Mouse (Mus musculus): ENCODE results near the gene Abhd16a. TPM values are rescaled to one million over a fixed set of nuclear protein-coding genes. Genes with fewer than 3 reads are reported as not detected.

Abhd16a gene
- polyA plus RNA-seq, 1 experiment from 2014 or later: 45.2 TPM

DNA sequence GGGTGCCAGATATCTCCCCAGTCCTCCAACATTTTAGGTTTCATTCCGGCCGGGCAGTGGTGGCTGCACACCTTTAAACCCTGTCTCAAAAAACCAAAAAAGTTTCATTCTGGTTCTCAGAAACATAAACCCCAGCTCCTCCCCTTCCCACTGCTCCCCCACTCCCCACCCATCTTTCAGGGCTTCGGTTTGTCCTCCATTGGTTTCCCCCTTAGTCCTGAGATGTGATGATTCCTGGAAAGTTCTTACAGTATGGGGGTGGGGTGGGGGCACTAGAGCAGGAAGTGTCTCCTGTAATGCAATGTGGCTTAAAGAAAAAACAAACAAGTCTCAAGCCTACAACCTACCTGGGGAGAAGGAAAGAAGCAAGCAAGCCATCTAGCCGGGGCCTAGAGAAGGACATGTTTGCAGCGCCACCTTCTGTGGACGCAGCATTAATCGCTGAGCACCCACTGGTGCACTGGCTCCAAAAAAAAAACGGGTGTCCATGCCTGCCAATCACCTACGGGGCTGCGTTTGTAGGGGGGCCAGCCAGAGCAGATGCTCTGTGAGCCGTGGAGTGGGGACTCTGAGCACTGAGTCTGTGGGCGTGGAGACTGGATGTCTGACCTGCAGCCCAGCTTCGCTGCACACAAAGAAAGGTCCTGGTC, 16.8 kb downstream of the Abhd16a start:
- no peaks in the 10 kb centered on the region for H3K27me3 ChIP-seq (ENCODE audit: control insufficient read depth, insufficient read depth, low read length)
- 22% methylated on average over 13 of the region's 13 CpGs for WGBS
- DNase-seq (ENCODE audit: low spot score, missing footprints) (peak; percentile 89), ATAC-seq (ENCODE audit: low FRiP score) (peak; percentile 50)
- H3K27ac ChIP-seq (ENCODE audit: low read depth, low read length): no peak overlapping the region
- peaks cover 8% of the 10 kb centered on the region for H3K4me1 ChIP-seq (ENCODE audit: control insufficient read depth, insufficient read depth, low read length)
- no peak overlapping the region for H3K4me3 ChIP-seq (ENCODE audit: low read depth, low read length)
- H3K36me3 ChIP-seq (ENCODE audit: control insufficient read depth, insufficient read depth, low read length): peaks cover 4% of the 10 kb centered on the region; the same call in 1 of the 2 replicates
- H3K9ac ChIP-seq (ENCODE audit: low read length): peak overlapping the region; percentile 65
- no peaks in the 10 kb centered on the region for H3K9me3 ChIP-seq (ENCODE audit: control insufficient read depth, low read length)
- peak overlapping the region; percentile 39 for H3K4me2 ChIP-seq

DNA sequence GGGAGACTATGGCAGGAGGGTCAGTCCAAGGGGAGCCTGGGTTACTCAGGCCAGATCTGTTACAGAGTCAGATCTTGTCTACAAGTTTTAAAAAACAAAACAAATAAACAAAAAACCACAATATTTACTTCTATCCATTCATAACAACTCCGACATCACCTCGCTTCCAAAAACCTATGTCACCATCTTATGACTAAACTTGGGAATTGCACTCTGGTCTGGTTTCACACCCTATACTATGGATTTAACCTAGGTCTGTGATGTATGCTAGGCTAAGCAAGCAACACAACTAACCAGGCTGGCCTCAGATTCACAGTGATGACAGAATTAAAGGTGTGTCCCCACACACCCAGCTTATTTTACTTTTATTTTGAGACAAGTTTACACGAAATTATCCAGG, 17.5 kb downstream of the Abhd16a start:
- 69% methylated on average over 3 of the region's 3 CpGs for WGBS
- Histone ChIP-seq H3K4me1 (ENCODE audit: control insufficient read depth, insufficient read depth, low read length) (peaks cover 8% of the 10 kb centered on the region), H3K4me3 (ENCODE audit: low read depth, low read length) (no peak overlapping the region), H3K27me3 (ENCODE audit: control insufficient read depth, insufficient read depth, low read length) (no peaks in the 10 kb centered on the region), H3K4me2 (peak overlapping the region; percentile 39), H3K9me3 (ENCODE audit: control insufficient read depth, low read length) (no peaks in the 10 kb centered on the region), H3K9ac (ENCODE audit: low read length) (peak overlapping the region; percentile 65), H3K36me3 (ENCODE audit: control insufficient read depth, insufficient read depth, low read length) (peaks cover under 1% of the 10 kb centered on the region; the same call in 1 of the 2 replicates), H3K27ac (ENCODE audit: low read depth, low read length) (no peak overlapping the region)
- ATAC-seq (ENCODE audit: low FRiP score) (no peak), DNase-seq (ENCODE audit: low spot score, missing footprints) (no peak)

DNA sequence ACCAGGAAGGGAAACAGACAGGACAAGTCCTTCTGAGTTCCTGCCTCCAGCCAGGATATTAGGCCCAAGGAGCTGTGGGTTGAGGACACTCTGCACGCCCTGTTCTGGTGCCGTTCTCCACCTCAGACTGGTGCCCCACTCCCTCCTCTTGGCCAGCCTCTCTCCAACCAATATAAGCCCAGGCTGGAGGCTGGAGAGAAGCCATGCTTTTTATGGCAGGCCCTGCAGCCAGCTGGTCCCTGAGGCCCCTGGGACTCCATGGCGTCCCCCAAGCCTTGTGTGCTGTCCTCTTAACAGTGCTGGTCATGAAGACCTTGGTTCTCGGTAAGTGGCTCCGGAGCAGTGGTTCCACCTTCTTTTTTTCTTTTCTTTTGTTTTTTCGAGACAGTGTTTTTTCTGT, 19.0 kb downstream of the Abhd16a start, which contains the start of gene Ly6g5c:
Gene Ly6g5c (plus strand): TSS at position 183 of the 400 bp plus-strand sequence.
- Histone ChIP-seq H3K27ac (ENCODE audit: low read depth, low read length) (no peak within 1 kb of the TSS), H3K27me3 (ENCODE audit: control insufficient read depth, insufficient read depth, low read length) (no peaks in the 10 kb centered on the region), H3K4me3 (ENCODE audit: low read depth, low read length) (no peak within 1 kb of the TSS), H3K36me3 (ENCODE audit: control insufficient read depth, insufficient read depth, low read length) (no peaks in the 10 kb centered on the region), H3K9ac (ENCODE audit: low read length) (no peak within 1 kb of the TSS), H3K4me2 (no peak within 1 kb of the TSS), H3K4me1 (ENCODE audit: control insufficient read depth, insufficient read depth, low read length) (peaks cover 8% of the 10 kb centered on the region), H3K9me3 (ENCODE audit: control insufficient read depth, low read length) (no peaks in the 10 kb centered on the region)
- DNase-seq (ENCODE audit: low spot score, missing footprints) (no peak), ATAC-seq (ENCODE audit: low FRiP score) (no peak)
- WGBS: 89% methylated on average over 6 of the region's 6 CpGs

DNA sequence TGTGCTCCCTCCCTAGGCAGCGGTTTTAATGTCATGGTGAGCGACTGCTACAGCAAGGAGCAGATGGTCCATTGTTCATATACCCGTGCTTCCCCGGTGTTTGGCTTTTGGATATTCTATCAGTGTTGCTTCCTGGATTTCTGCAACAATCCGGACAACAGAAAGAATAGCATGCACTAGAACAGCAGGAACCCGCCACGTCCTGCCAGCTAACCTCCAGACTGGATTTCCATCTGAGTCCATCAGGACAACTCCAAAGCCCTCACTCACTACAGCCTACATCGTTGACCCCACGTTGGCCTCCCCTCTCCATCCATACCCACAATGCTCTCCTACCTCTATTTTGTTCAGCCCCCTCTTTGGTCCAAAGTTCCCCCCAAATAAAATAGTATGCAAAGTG, 22.7 kb downstream of the Abhd16a start:
- Histone ChIP-seq H3K4me3 (ENCODE audit: low read depth, low read length) (no peak overlapping the region), H3K27ac (ENCODE audit: low read depth, low read length) (no peak overlapping the region), H3K36me3 (ENCODE audit: control insufficient read depth, insufficient read depth, low read length) (peaks cover 10% of the 10 kb centered on the region), H3K9ac (ENCODE audit: low read length) (no peak overlapping the region), H3K4me2 (no peak overlapping the region), H3K4me1 (ENCODE audit: control insufficient read depth, insufficient read depth, low read length) (no peaks in the 10 kb centered on the region), H3K9me3 (ENCODE audit: control insufficient read depth, low read length) (no peaks in the 10 kb centered on the region), H3K27me3 (ENCODE audit: control insufficient read depth, insufficient read depth, low read length) (no peaks in the 10 kb centered on the region)
- no peak for DNase-seq (ENCODE audit: low spot score, missing footprints)
- ATAC-seq (ENCODE audit: low FRiP score): no peak
- 75% methylated on average over 9 of the region's 9 CpGs for WGBS

DNA sequence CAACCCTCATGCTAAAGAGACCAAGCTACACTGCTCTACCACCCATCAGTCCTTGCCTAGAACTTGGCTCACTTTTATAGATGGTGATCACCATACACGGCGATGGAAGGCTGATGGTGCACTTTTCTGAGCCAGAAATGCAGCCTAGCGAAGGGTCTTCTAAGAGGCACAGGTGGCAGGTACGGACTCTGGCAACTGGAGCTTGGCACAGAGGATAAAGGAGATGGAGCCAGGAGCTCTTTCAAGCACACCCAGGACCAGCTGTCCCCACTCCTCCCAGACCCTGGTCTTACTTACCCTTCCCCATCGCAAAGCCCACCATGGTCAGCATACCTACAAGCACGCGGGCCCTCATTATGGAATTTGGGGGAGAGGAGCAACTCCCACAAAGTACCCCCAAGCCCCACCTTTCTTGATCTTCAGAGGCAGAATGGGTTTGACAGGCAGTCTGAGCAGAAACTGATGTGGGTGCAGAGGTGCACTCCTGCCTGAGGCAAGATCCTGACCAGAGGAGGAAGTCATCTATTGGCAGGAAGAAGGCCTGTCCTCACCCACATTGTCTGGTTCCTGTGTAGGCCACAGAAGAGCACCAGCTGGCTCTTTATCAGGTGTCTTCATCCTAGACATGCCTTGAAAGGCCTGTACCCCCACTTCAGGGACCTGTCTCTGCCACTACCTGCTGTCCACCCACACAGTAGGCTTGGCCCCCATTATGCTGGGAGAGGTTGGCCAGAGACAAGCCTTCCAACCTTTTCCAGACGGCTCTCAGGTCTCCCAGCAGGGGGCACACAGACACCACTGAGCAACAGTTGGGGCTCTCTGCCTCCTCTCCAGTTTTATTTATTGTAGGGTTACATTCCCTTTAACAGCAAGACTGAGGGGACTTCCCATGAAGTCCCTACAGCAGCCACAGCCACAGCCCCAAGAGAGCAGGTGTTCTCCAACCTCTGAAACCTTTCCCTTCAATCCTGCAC, 26.3 kb downstream of the Abhd16a start, which contains the start of gene Ly6g5b:
Gene Ly6g5b (minus strand): TSS at position 383 of the 974 bp plus-strand sequence.
- Histone ChIP-seq H3K4me3 (ENCODE audit: low read depth, low read length) (no peak within 1 kb of the TSS), H3K27me3 (ENCODE audit: control insufficient read depth, insufficient read depth, low read length) (no peaks in the 10 kb centered on the region), H3K4me2 (no peak within 1 kb of the TSS), H3K36me3 (ENCODE audit: control insufficient read depth, insufficient read depth, low read length) (peaks cover 18% of the 10 kb centered on the region), H3K4me1 (ENCODE audit: control insufficient read depth, insufficient read depth, low read length) (peaks cover 4% of the 10 kb centered on the region), H3K9ac (ENCODE audit: low read length) (no peak within 1 kb of the TSS; the same call in 1 of the 2 replicates), H3K9me3 (ENCODE audit: control insufficient read depth, low read length) (no peaks in the 10 kb centered on the region), H3K27ac (ENCODE audit: low read depth, low read length) (no peak within 1 kb of the TSS)
- WGBS: 87% methylated on average over 8 of the region's 8 CpGs
- no peak for DNase-seq (ENCODE audit: low spot score, missing footprints)
- ATAC-seq (ENCODE audit: low FRiP score): no peak

DNA sequence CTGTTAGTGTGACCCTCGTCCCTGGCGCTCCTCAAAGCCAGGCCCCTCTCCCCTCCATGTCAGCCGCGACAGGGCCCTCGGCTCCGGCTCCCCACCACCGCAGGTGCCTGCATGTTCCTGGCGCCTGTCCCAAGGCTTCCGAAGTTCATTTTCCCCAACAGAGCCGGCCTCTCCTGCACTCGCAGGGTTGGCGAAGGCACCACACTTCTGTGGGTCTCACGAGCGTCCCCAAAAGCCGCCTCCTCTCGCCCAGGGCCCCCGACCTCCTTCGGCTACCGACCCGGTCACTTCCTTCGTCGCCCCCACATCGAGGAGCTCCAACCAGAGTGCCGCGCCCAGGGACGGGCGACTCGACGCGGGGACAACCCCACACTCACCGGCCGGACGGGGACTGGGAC, 31.7 kb downstream of the Abhd16a start:
- Histone ChIP-seq H3K36me3 (ENCODE audit: control insufficient read depth, insufficient read depth, low read length) (peaks cover 14% of the 10 kb centered on the region), H3K27ac (ENCODE audit: low read depth, low read length) (no peak overlapping the region), H3K9me3 (ENCODE audit: control insufficient read depth, low read length) (no peaks in the 10 kb centered on the region), H3K27me3 (ENCODE audit: control insufficient read depth, insufficient read depth, low read length) (no peaks in the 10 kb centered on the region), H3K4me2 (peak overlapping the region; percentile 98), H3K4me3 (ENCODE audit: low read depth, low read length) (peak overlapping the region; percentile 86), H3K9ac (ENCODE audit: low read length) (peak overlapping the region; percentile 88), H3K4me1 (ENCODE audit: control insufficient read depth, insufficient read depth, low read length) (peaks cover 13% of the 10 kb centered on the region)
- peak; percentile 86 for DNase-seq (ENCODE audit: low spot score, missing footprints)
- no peak; the same call in 1 of the 2 replicates for ATAC-seq (ENCODE audit: low FRiP score)
- under 1% methylated on average over 33 of the region's 33 CpGs for WGBS

DNA sequence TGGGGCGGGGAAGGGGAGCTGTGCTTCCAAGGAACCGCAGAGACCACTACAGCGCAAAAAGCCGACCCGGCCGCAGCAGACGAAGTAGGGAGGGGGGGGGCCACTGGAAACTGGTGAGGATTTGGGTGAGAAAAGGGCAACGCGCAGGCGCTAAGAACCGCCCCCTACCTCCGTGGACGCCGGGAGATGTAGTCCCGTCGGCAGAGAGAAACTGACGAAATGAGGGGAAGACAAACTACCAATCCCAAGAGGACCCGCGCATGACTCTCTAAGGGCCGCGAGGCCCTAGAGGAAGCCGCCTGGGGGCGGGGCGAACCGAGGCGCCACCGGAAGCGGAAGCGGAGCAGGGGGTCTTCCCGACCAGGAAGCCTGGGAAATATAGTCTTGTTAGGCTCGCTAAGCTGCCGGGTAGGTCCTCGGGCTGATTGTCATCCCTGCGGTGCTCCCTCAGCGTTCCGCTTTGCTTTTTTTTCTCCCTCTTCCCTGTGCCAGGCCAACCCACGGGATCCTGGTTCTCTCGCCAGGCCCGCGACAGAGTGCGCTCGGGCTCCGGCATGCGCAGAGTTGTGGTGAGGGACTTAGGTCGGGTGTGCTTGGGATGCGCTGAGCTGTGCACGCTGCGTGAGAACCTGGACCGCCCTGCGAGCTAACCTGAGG, 32.2 kb downstream of the Abhd16a start, which contains the start of gene Gpank1:
Gene Gpank1 (plus strand): TSS at position 313 of the 657 bp plus-strand sequence.
- under 1% methylated on average over 49 of the region's 50 CpGs for WGBS
- ATAC-seq (ENCODE audit: low FRiP score) (peak; percentile 95), DNase-seq (ENCODE audit: low spot score, missing footprints) (peak; percentile 98)
- Histone ChIP-seq H3K4me1 (ENCODE audit: control insufficient read depth, insufficient read depth, low read length) (peaks cover 15% of the 10 kb centered on the region), H3K36me3 (ENCODE audit: control insufficient read depth, insufficient read depth, low read length) (peaks cover 10% of the 10 kb centered on the region), H3K4me2 (peak within 1 kb of the TSS; percentile 98), H3K27ac (ENCODE audit: low read depth, low read length) (peak within 1 kb of the TSS; percentile 86), H3K9ac (ENCODE audit: low read length) (peak within 1 kb of the TSS; percentile 88), H3K27me3 (ENCODE audit: control insufficient read depth, insufficient read depth, low read length) (no peaks in the 10 kb centered on the region), H3K9me3 (ENCODE audit: control insufficient read depth, low read length) (no peaks in the 10 kb centered on the region), H3K4me3 (ENCODE audit: low read depth, low read length) (peak within 1 kb of the TSS; percentile 86)

DNA sequence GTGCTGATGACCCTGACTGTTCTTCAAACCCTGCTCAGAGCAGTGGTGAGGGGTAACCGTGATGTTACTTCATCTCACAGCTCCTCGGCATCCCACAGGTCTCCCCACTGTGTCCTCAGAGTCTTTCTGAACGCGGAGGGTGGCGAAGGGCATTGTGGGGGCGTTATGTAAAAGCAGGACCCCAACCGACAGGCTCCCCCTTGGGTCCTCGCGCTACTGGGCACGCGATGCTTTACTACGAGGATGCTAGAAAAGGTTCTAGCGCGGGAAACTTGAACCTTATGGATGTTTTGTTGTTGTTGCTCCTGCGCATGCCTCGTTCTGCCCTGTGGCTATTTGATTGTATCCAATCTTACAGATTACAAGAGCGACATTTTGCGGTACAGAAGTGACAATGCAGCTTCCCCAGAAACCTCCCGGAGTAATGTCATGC, 32.8 kb downstream of the Abhd16a start, which contains the start of gene Csnk2b:
Gene Csnk2b (minus strand): TSS at position 183 of the 433 bp plus-strand sequence.
- H3K4me3 ChIP-seq (ENCODE audit: low read depth, low read length): peak within 1 kb of the TSS; percentile 86
- DNase-seq (ENCODE audit: low spot score, missing footprints): peak; percentile 93
- peaks cover 20% of the 10 kb centered on the region for H3K4me1 ChIP-seq (ENCODE audit: control insufficient read depth, insufficient read depth, low read length)
- peak within 1 kb of the TSS; percentile 98 for H3K4me2 ChIP-seq
- peaks cover 8% of the 10 kb centered on the region for H3K36me3 ChIP-seq (ENCODE audit: control insufficient read depth, insufficient read depth, low read length)
- H3K27me3 ChIP-seq (ENCODE audit: control insufficient read depth, insufficient read depth, low read length): no peaks in the 10 kb centered on the region
- WGBS: under 1% methylated on average over 19 of the region's 19 CpGs
- peak within 1 kb of the TSS; percentile 88 for H3K9ac ChIP-seq (ENCODE audit: low read length)
- no peak for ATAC-seq (ENCODE audit: low FRiP score)
- H3K27ac ChIP-seq (ENCODE audit: low read depth, low read length): peak within 1 kb of the TSS; percentile 86
- no peaks in the 10 kb centered on the region for H3K9me3 ChIP-seq (ENCODE audit: control insufficient read depth, low read length)
